Mouse (Mus musculus) layer of hippocampus, adult 18-20 months (tissue): ENCODE data around the gene Phldb1. TPM values are rescaled to one million over a fixed set of nuclear protein-coding genes. Genes with fewer than 3 reads are reported as not detected.

ENCODE experiments used
- DNase-seq, 2 experiments: peaks; one replicate each; pipeline ENCODE4 v3.0.0; 2022; ENCODE audit warnings: low spot score in 2 of 2
- total RNA-seq, 2 experiments: library from RNA; stranded (reverse); gene quantifications; 2 replicates each; pipeline ENCODE4 v1.2.3; 2021

Gene Phldb1
- total RNA-seq, 2 experiments from 2014 or later, result 62.4 to 84.0 TPM

GRCm38 (mm10) chr9:44727441-44727840 lies 7.6 kb downstream of the Phldb1 start:
- no peak for DNase-seq

- no peak for DNase-seq
Observed at GRCm38 (mm10) chr9:44726431-44727146, 8.4 kb downstream of the Phldb1 start.

GRCm38 (mm10) chr9:44724665-44725064 lies 10.3 kb downstream of the Phldb1 start:
- DNase-seq, result no peak

GRCm38 (mm10) chr9:44724223-44724622 lies 10.8 kb downstream of the Phldb1 start:
- DNase-seq, result peak in 1 of 2 experiments; percentile 67

GRCm38 (mm10) chr9:44723521-44724041 lies 11.4 kb downstream of the Phldb1 start:
- DNase-seq, result no peak

- no peak for DNase-seq
Observed at GRCm38 (mm10) chr9:44723008-44723407, 12.0 kb downstream of the Phldb1 start.

- DNase-seq, result no peak
Observed at GRCm38 (mm10) chr9:44722575-44722974, 12.4 kb downstream of the Phldb1 start.

GRCm38 (mm10) chr9:44721877-44722186 lies 13.2 kb downstream of the Phldb1 start:
- DNase-seq, result no peak

GRCm38 (mm10) chr9:44721154-44721876 lies 13.7 kb downstream of the Phldb1 start:
- peak; percentile 84 to 85 for DNase-seq

GRCm38 (mm10) chr9:44720358-44721153 lies 14.4 kb downstream of the Phldb1 start:
- DNase-seq, result no peak

GRCm38 (mm10) chr9:44719632-44720357 lies 15.2 kb downstream of the Phldb1 start:
- DNase-seq, result no peak

GRCm38 (mm10) chr9:44718937-44719631 lies 15.9 kb downstream of the Phldb1 start:
- no peak for DNase-seq

GRCm38 (mm10) chr9:44717822-44718242 lies 17.2 kb downstream of the Phldb1 start:
- peak; percentile 29 to 73 for DNase-seq

- no peak for DNase-seq
Observed at GRCm38 (mm10) chr9:44716997-44717821, 17.8 kb downstream of the Phldb1 start.

GRCm38 (mm10) chr9:44715705-44716362 lies 19.2 kb downstream of the Phldb1 start:
- DNase-seq, result no peak

- no peak for DNase-seq
Observed at GRCm38 (mm10) chr9:44715109-44715508, 19.9 kb downstream of the Phldb1 start.

- DNase-seq, result no peak
Observed at GRCm38 (mm10) chr9:44713574-44713973, 21.4 kb downstream of the Phldb1 start.

GRCm38 (mm10) chr9:44713080-44713479 lies 21.9 kb downstream of the Phldb1 start:
- DNase-seq, result no peak

- no peak for DNase-seq
Observed at GRCm38 (mm10) chr9:44711602-44712001, 23.4 kb downstream of the Phldb1 start.
